Comparison of ENCODE assay signal across 8 mouse cellular contexts in genomic region chr12:91684840-91685415, GRCm38 (mm10).
DNase-seq lines count a peak whose midpoint lies in the region; ATAC-seq lines count a peak whose summit lies in the region.

No protein-coding gene starts in this region.

- peaks cover 23% of the 10 kb centered on the region for H3K4me1 ChIP-seq in heart, embryonic 16.5 days (ENCODE audit: control insufficient read depth, insufficient read depth, low read length)
- peaks cover 27% of the 10 kb centered on the region for H3K4me1 ChIP-seq in intestine, embryonic 14.5 days (replicated peaks; ENCODE audit: control insufficient read depth, insufficient read depth, low read length)
- peaks cover 26% of the 10 kb centered on the region for H3K4me1 ChIP-seq in midbrain, embryonic 16.5 days (ENCODE audit: control insufficient read depth, insufficient read depth, low read length)

- H3K9ac ChIP-seq in heart, embryonic 16.5 days (ENCODE audit: low read length) = no peak overlapping the region
- H3K9ac ChIP-seq in intestine, embryonic 14.5 days (ENCODE audit: low read length) = no peak overlapping the region
- peak overlapping the region; percentile 22; the same call in 1 of the 2 replicates for H3K9ac ChIP-seq in midbrain, embryonic 16.5 days (ENCODE audit: low read depth, low read length)

- H3K36me3 ChIP-seq in heart, embryonic 16.5 days (ENCODE audit: control insufficient read depth, insufficient read depth) = no peaks in the 10 kb centered on the region
- no peaks in the 10 kb centered on the region for H3K36me3 ChIP-seq in intestine, embryonic 14.5 days (ENCODE audit: control insufficient read depth, insufficient read depth, low read length)
- no peaks in the 10 kb centered on the region for H3K36me3 ChIP-seq in midbrain, embryonic 16.5 days (ENCODE audit: control insufficient read depth, insufficient read depth, low read length)

- H3K4me3 ChIP-seq in heart, embryonic 16.5 days (ENCODE audit: low read length) = no peak overlapping the region
- H3K4me3 ChIP-seq in intestine, embryonic 14.5 days (ENCODE audit: low read depth, low read length) = no peak overlapping the region
- H3K4me3 ChIP-seq in midbrain, embryonic 16.5 days (ENCODE audit: low read depth, low read length) = no peak overlapping the region

- DNase-seq in heart, postnatal 25 days (ENCODE audit: low spot score) = no peak
- peak; percentile 22 for DNase-seq in embryo, embryonic 11 days
- DNase-seq in intestine, embryonic 14.5 days (ENCODE audit: low spot score) = no peak
- DNase-seq in left cerebral cortex, adult 18-20 months (ENCODE audit: low spot score in 2 of 2) = no peak
- no peak for DNase-seq in adipocyte (ENCODE audit: low spot score)
- no peak for DNase-seq in B cell, adult 2 months

- peak overlapping the region; percentile 57; the same call in 1 of the 2 replicates for H3K4me2 ChIP-seq in heart, embryonic 16.5 days (ENCODE audit: low read depth, low read length)
- H3K4me2 ChIP-seq in intestine, embryonic 14.5 days (ENCODE audit: low read length) = peak overlapping the region; percentile 37
- H3K4me2 ChIP-seq in midbrain, embryonic 16.5 days (ENCODE audit: low read length) = peak overlapping the region; percentile 43

- WGBS in heart, embryonic 16.5 days = 35% methylated on average over 11 of the region's 11 CpGs
- 38% methylated on average over 11 of the region's 11 CpGs for WGBS in intestine, embryonic 14.5 days
- 10% methylated on average over 11 of the region's 11 CpGs for WGBS in midbrain, embryonic 16.5 days

- H3K27me3 ChIP-seq in heart, embryonic 16.5 days (ENCODE audit: control insufficient read depth, insufficient read depth, low read length) = no peaks in the 10 kb centered on the region
- no peaks in the 10 kb centered on the region for H3K27me3 ChIP-seq in intestine, embryonic 14.5 days (replicated peaks; ENCODE audit: control insufficient read depth, insufficient read depth, low read length)
- peaks cover 2% of the 10 kb centered on the region; the same call in 1 of the 2 replicates for H3K27me3 ChIP-seq in midbrain, embryonic 16.5 days (ENCODE audit: control insufficient read depth, insufficient read depth, low read depth, low read length)

- intact Hi-C loops in heart, postnatal 25 days (cut with DNase I) = no loop called here

- H3K27ac ChIP-seq in heart, embryonic 16.5 days (ENCODE audit: low read length) = no peak overlapping the region
- 0 out of 2 replicates have a peak overlapping the region, but pooled peaks have one; percentile 8 for H3K27ac ChIP-seq in intestine, embryonic 14.5 days (ENCODE audit: low read depth)
- peak overlapping the region; percentile 61 for H3K27ac ChIP-seq in midbrain, embryonic 16.5 days (ENCODE audit: low read length)

- no peaks in the 10 kb centered on the region for H3K9me3 ChIP-seq in heart, embryonic 16.5 days (replicated peaks; ENCODE audit: control insufficient read depth, low read length)
- no peaks in the 10 kb centered on the region for H3K9me3 ChIP-seq in intestine, embryonic 14.5 days (ENCODE audit: control insufficient read depth, low read length)
- H3K9me3 ChIP-seq in midbrain, embryonic 16.5 days (replicated peaks; ENCODE audit: control insufficient read depth, low read length, poor library complexity, severe bottlenecking) = no peaks in the 10 kb centered on the region

- ATAC-seq in heart, embryonic 16.5 days (replicated peaks; ENCODE audit: extremely low read depth, insufficient read depth, low FRiP score) = no peak
- no peak for ATAC-seq in intestine, embryonic 14.5 days (replicated peaks; ENCODE audit: low FRiP score, low TSS enrichment, low read depth)
- peak; percentile 52; the same call in 1 of the 2 replicates for ATAC-seq in midbrain, embryonic 16.5 days
